Mouse (Mus musculus) lung, postnatal 10 days (tissue): ENCODE measurements around the gene Rhd.
"Not testable (repeated sequence)": the region's sequence is repeated elsewhere in the genome, so short reads cannot be mapped to it uniquely, and the experiment has no call there.

Experiments
- DNase-seq: peaks from one replicate; pipeline ENCODE4 v3.0.0; 2021

Gene Rhd

DNA sequence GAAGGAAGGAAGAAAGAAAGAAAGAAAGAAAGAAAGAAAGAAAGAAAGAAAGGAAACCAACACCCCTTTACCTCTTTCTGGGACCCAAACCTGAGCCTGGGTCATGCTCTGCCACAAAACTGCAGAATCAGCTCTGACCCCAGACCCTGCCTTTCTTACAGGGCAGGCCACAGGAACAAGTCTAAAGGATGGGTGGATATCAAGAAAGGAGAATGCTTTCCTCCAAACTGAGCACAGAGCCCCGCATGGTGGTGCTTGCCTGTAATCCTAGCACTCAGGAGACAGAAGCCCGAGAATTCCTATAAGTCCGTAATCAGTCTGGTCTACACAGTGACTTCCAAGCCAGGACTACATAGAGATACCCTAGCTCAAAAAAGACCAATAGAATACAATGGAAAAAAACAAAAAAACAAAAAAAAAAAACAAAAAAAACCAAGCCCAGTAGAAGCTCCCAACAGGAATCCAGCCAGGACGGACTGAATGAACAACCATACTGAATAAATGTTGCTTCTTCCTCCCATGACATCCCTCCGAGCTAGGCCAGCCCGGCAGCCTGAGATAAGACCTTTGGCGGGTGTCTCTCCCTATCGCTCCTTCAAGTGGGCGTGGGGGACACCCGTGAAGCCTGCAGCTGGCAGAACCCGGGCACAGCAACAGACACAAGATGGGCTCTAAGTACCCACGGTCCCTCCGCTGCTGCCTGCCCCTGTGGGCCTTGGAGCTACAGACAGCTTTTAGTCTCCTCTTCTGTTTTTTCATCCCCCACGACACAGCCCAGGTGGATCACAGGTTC is at the start of gene Rhd:
Gene Rhd (plus strand): TSS at position 600 of the 793 bp plus-strand sequence.
- DNase-seq: no peak

DNA sequence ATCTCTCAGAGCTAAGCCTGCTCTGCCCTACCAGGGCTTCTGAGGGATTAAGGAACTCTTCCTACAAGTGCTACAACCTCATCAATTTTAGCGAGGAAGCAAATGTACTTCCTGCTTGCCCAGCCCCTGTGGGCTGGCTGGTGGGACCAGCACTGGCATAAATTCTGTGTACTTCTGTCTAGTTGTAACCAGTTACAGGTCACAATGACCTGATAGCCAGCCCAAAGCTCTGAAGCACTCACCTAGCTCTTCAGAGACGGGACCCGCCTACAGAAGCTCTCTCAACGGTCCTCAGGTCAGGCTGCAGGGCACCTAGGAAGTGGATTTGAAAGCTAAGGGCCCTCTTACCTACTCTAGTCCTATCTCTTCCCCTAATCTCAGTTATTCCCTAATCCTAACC is 46.6 kb upstream of the Rhd start:
- no peak for DNase-seq

DNA sequence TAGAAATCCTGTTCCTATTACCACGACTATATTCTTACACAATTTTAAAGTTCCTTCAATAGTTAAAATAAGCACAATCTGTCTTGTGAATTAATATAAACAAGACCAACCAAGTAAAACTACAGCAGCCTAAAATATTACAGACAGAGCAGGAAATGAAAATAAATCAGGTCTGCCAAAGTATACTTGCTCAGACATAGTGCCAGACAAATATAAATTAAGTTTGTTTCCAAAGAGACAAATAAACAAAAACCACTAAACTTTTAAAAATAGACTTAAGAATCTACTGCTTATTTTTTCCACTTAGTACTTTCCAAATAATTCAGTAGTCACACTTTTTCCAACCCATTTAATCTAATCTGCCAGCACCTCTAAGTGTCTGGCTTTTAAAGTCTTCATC is 43.3 kb upstream of the Rhd start:
- no peak for DNase-seq

DNA sequence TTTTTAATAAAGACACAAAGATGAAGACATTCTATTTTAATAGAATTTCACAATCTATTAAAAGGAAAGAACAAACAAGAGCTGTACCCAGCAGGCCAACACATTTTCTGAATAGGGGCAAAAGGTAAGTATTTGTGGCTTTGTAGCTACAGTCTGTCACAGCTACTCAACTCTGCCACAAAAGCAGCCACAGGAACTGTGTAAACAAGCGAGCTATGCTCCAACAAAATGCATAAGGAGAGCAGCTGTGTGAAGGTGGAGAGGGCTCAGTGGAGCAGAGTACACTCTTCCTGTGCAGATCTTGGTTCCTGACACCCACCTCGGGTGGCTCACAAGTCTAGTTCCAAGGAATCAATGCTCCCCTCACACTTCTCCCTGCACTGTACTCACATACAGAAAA is 40.8 kb upstream of the Rhd start:
- DNase-seq: no peak

DNA sequence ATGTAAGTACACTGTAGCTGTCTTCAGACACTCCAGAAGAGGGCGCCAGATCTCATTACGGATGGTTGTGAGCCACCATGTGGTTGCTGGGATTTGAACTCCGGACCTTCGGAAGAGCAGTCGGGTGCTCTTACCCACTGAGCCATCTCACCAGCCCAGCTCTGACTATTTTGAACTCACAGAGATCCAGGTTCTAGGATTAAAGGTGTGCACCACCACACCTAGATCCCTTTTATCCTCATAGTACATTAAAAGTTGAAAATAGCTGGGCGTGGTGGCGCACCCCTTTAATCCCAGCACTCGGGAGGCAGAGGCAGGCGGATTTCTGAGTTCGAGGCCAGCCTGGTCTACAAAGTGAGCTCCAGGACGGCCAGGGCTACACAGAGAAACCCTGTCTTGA is 38.5 kb upstream of the Rhd start:
- DNase-seq: not testable (repeated sequence)

DNA sequence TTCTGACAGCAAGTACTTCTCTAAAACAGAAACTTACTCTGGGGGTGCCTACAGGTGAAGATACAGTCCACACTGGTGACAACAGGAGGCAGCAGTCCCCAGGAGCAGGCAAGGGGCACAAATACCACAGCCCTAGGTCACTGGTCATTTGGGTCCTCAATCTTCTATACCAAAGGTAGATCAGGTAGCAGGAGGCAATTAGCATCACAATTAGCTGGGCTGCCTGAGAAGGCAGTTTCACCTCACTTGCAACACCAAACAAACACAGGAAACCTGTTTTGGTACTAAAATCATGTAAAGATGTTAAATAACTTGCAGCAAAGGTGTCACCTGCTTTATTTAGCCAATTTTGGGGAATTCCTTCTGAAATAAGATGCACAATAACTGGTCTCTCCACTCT is 38.0 kb upstream of the Rhd start:
- DNase-seq: no peak

DNA sequence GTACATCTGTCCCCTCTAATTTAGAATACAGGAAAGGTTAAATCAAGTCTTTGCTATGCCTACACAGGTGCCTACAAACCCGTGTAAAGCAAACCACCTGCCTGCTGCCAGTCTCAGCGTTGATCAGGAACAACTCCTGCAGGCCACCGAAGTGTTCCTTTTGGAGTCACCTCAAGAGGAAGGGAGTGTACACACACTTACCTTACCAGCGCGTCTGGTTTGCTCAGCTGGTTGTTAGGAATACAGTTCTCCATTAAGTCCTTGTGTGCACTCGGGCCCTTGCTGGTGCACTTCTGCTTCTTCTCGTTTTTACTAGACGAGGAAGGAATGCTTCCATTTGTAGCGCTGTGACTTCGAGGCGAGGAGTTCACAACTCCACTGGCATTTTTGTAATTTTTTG is 36.5 kb upstream of the Rhd start:
- DNase-seq: peak; percentile 22

DNA sequence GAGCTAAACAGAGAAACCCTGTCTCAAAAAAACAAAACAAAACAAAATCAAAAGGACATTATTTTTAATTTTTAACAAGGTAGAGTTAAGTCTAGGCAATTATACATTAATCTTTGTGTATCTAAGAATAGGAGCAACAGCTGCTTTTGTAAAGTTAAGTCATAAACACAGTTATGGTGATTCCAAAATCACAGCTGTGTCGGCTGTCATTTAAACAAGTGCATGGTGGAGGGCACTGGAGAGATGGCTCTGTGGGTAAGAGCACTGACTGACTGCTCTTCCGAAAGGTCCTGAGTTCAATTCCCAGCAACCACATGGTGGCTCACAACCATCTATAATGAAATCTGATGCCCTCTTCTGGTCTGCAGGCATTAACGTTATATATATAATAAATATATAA is 32.4 kb upstream of the Rhd start:
- DNase-seq: no peak

DNA sequence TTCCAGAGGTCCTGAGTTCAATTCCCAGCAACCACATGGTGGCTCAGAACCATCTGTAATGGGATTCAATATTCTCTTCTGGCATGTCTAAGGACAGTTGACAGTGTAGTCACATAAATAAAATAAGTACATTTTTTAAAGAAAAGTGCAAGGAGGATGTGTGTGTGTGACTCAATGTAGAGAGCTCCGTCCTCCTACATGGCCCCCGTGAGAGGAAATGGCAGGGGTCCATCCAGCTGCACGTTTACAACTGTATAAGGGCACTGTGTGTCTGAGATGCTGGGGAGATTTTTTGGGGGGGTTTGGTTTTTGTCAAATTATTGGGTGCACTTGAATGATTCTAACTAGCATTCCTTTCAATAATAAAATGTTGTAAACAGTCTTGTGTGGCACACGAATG is 28.9 kb upstream of the Rhd start:
- DNase-seq: no peak

DNA sequence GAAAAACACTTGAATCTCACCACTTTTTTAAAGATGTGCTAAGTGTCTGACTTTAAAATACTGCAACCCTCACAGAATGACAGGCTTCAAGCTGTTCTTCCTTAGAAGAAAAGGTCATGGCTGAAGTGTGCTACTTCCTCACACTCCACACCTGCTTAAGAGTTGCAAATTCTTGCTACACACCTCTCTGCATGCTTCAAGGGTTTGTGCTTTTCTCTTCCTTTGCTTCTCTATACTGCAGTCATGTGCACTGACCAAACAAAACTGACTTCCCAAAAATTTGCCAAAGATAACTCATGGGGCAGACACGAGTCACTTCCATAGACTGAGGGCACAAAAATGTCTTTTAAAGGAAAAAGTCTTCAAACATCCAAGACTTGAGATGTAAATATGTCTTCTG is 26.1 kb upstream of the Rhd start:
- DNase-seq: no peak

DNA sequence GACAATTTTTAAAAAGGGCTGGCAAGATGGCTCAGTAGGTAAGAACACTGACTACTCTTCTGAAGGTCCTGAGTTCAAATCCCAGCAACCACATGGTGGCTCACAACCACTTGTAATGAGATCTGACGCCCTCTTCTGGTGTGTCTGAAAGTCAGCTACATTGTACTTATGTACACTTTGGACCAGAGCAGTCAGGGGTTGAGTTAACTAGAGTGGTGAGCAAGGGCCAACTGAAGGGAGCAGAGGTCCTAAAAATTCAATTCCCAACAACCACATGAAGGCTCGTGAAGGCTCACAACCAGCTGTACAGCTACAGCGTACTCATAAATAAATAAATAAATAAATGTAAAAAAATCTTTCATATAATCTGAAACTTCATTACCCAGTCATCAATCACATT is 25.6 kb upstream of the Rhd start:
- not testable (repeated sequence) for DNase-seq

DNA sequence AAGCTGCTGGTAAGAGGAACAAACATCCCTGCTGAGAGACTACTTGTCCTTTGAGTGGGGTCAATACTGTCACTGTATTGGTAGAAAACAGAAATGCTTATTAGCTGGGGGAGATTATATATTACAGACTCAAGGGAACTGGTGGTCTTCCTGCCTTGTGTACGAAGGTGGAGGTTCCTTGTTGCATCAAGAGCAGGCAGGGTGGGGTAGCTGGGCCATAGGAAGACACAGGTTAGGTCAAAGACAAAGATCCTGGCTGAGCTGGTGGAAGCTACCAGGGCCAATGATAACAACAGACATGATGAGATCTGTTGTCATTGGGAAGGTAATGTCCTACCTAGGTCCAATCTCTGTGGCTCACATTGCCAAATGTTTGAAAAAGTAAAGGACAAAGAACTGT is 24.1 kb upstream of the Rhd start:
- no peak for DNase-seq

DNA sequence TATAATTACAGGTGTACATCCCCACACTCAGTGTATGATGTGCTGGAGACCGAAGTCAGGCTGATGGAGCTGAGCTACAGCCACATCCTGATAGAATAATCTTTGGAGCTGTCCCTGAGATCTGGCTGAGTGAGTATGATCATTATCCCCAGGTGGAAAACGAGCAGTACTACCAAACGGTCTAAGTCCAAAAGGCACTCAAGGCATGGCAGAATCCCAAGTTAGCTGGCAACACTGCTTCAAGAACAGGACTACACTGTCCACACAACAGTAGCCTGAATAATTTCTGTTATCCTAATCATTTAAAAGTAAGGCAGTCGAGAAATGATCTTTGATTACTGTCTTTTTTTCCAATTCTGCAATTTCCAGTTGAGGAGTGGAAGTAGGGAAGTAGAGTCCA is 20.8 kb upstream of the Rhd start:
- DNase-seq: no peak

DNA sequence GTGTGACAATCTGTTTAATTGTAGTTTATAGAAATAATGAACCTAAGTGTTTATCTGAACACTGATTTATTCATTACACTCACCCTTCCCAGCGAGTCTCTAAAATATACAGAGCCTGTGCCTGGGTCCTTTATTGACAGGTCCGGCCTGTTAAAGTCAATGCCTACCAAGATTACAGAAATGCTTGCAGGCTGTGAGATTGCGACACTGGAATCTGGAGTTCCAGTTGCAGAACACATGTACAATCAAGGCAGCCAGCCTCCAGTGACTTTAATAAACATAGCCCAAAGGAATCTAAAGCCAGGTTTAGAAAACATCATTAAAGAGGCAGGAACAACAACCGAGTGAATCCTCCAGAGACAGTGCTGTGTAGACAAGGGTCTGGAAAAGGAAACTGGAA is 16.7 kb upstream of the Rhd start:
- peak; percentile 34 for DNase-seq

DNA sequence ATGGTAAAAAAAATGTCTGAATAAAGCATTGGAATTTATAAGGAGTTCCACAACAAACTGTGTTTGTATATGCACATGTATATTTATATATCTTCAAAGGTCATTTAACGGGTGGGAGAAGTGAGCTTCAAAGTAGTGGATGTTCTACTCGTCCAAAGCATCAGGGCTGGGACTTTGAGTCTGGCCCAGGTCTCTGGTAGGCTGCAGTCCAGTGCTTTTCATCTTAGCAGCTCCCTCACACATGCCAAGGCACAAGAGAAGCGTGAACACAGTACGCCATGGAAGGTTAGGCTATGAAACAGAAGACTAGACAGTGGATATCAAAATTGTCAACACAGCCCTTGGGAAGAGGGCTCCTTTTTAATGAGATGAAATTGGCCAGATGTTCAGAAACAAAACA is 13.8 kb upstream of the Rhd start:
- DNase-seq: no peak

DNA sequence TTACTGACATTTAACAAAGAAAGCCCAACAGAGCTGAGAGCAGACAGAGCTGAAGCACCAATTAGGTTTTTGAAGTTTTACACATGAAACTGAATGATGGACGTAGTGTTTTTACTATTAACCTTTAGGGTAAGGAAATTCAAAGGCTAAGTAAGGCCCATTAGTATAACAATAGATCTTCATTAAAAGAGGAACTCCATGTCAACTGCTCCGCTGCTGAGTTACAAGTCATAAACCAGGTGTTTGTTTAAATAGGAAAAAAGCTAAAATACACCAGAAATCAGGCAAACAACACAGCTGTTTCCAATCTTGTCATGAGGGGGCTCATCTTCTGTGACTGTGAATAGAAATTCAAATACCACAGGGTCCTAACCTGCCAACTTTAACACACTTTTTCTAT is 13.1 kb upstream of the Rhd start:
- DNase-seq: no peak

DNA sequence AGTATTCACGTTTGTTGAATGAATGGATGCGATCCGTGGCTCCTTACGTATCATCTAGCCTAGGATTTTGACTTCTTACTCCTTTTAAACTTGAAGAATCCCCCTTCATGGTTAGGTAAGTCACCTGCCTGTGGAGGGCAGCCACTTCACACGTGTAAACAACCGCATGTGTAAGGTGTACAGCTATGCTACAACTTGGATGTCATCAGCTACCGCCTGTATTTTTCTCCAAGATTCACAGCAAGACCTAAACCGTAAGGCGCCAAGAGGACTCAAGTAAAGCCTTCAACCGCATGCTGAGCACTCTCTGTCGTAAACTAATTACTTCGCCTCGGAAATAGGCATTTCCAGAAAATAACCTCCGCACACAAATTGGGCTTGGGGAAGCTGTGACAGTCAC is 12.5 kb upstream of the Rhd start:
- no peak for DNase-seq

DNA sequence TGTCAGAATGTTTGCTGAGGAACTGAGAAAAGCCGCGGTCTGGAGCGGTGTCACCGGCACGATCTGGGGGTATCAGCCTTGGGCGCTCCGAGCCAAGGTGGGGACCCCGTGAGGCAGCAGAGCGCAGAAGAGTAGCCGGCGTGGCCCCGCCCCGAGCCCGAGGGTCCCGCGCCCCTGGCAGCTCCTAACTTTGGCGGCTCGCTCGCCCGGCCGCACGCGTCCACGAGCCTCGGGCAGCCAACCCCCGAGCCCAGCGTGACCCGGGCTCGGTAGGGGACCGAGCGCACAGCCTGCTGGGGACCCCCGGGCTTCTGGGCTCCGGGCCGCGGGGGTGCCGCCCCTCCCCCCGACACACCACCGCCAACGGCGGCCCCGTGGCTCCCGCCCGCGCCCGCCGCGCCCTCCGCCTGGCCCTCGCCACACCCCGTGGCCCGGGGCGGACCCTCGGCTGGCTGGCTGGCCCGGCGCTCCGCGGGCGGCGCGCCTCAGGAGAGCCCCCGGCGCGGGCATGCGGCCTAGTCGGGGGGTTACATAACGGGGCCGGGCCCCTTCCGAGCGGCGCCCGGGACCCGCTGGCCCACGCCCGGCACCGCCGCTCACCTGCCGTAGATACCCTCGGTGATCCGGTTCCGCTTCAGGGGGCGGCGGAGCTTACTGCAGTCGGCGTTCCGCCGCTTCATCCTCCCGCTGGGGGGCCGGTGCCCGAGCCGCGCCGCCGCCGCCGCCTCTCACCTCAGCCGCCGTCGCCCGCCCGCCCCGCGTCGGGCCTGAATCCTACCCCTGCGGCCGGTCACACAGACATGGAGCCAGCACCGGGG is 11.7 kb upstream of the Rhd start:
- DNase-seq: peak; percentile 53

DNA sequence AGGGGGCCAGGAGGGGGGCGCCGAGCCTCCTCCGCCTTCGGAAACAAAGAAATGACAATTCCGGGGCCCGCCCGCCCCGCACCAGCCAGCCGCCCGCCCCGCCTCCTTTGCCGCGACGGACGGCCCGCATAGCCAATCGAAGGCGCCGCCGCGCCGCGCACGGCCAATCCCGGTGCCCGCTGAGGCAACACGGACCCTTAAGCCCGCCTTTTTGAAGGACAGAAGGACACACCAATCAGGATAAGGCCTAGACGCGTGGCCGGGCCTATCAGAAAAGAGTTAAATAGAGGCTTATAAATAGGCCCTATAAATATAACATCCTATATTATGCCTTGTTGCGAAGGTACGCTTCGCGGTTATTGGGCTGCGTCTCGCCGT is 11.1 kb upstream of the Rhd start, which contains the start of gene Maco1:
Gene Maco1 (minus strand): TSS at position 87 of the 378 bp plus-strand sequence.
- DNase-seq: peak; percentile 99

DNA sequence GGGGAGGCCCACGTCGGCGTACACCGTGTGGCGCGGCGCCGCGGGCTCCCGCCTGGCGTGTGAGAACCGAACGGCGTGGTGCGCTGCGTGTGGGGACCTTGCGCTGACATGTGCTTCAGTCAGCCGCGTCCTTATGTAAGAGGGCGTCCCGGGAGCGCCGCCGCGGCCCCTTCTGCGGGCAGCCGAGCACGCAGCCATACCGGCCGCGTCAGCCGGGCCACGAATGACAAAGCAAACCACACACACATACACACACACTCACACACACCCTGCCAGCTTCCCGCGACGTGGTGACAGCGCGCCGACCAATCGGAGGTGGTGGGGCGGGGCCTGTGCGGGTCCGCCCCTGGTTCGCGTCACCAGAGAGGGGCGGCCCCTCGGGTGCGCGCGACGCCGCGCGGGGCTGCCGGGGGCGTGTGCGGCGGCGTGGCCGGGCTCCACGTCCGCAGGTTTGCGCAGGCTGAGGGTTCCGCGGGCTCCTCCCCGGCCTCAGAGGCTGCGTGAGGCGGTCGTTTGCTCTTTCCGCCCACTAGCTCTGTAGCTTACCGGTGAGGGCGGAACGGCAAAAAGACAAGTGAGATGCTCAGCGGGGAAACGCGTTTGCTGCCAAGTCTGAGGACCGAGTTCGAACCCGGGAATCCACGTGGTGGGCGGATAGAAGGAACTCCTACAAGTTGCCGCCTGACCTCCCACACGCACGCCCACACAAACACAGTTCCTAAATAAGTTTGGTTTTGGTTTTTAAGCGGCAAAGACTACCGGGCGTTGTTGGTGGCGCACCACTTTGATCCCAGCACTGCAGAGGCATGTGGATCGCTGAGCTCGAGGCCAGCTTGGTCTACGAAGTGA is 10.5 kb upstream of the Rhd start:
- peak; percentile 94 for DNase-seq

DNA sequence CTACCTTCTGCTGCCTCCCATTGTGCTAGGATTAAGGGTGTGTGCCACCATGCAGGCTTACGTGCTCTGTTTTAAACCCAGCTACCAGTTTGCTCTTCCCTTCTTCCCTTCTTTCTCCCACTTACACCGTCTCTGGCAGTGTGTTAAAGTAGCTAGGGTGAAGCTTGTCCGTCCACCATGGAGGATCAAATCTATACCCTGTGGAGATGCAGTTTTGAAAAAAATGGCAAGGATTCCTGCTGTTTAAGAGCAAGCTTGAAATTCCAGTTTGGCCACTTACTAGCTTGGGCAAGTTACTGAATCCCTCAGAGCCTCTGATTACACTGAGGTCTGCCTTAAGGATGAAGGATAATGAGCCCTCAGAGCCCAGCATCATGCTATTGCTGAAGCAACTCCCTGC is 9.0 kb upstream of the Rhd start:
- DNase-seq: peak; percentile 14

DNA sequence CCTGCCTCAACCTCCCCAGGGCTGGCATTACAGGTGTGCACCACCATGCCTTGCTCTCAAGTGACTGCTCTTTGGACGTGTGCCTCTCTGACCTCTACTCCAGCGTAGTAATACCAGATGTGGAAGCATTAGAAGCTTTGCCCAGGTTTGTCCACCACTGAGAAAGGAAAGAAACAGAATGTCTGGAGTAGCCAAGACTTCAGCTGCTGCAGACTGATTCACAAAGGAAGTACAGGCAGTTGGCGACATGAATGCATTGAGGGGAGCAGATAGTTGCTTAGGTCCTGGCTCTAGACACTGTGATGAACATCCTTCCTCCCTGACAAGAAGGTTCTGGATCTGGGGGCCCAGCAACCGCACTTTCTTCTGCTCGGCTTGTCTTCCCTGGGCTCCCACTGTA is 8.3 kb upstream of the Rhd start:
- DNase-seq: no peak

DNA sequence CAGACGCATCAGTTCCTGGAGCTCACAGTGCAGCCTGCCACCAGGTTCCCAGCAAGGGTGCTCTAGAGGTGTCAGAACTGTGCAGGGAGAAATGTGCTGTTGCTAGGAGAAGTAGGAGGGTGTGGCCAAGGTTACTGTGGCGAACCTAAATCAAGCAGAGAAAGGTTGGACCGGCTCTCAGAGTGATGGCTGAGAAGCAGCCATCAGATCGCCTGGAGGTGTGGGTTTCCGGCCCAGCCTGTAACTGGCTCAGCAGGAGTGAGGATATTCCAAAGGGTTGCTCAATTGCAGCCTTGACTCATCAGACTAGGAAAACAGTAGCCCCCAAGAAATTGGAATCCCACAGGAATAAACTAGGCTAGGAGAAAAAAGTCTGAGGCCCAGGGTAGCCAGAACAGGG is 7.8 kb upstream of the Rhd start:
- no peak for DNase-seq

DNA sequence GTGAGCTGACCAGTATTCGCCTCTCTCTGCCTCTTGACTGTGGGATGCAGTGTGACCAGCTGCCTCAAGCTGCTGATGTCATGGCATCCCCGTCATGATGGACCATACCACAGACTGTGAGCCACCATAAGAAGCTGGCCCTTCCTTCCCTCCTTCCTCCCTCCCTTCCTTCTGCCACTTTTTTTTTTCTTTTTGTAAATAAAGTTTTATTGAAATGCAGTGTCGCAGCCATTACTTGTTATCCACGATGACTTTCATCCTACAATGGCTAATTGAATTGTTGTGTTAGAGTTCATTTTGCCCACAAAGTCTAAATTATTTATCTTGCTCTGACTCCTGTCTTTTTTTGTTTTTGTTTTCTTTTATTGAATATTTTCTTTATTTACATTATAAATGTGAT is 5.8 kb upstream of the Rhd start:
- no peak for DNase-seq
